Mouse (Mus musculus) CH12.LX (cell line): ENCODE measurements around the gene Tcf7. TPM values are rescaled to one million over a fixed set of nuclear protein-coding genes. Genes with fewer than 3 reads are reported as not detected.

ENCODE experiments used
- DNase-seq: peaks from one replicate; pipeline ENCODE4 v3.0.0-alpha.2; 2013; ENCODE audit errors: extremely low read depth
- H3K27ac ChIP-seq: 2 replicates; pipeline ENCODE4 v1.5.1; 2012; ENCODE audit warnings: low read depth, mild to moderate bottlenecking, control low read depth, moderate library complexity; ENCODE audit not compliant: insufficient read depth
- H3K27me3 ChIP-seq: replicated peaks from 2 replicates; pipeline ENCODE3; 2012; ENCODE audit warnings: inconsistent platforms
- H3K36me3 ChIP-seq, 2 experiments: replicated peaks in 1 of 2; 2 replicates each; pipeline versions ENCODE3 to v1.6.1; 2012; ENCODE audit warnings: inconsistent platforms in 1 of 2, low read length in 1 of 2, mild to moderate bottlenecking in 1 of 2, mixed read lengths in 1 of 2, moderate library complexity in 1 of 2; ENCODE audit not compliant: control insufficient read depth in 1 of 2, insufficient read depth in 1 of 2
- H3K4me1 ChIP-seq, 2 experiments: 2 replicates each; pipeline ENCODE4 v1.6.1; 2012; ENCODE audit warnings: inconsistent platforms in 1 of 2, moderate library complexity in 1 of 2; ENCODE audit not compliant: insufficient read depth in 2 of 2, control insufficient read depth in 1 of 2
- H3K4me2 ChIP-seq: 2 replicates; pipeline ENCODE4 v1.6.1; 2012; ENCODE audit warnings: low read depth, mild to moderate bottlenecking, control low read depth; ENCODE audit not compliant: poor library complexity, insufficient read depth, severe bottlenecking
- H3K4me3 ChIP-seq, 3 experiments: fragments of 150-350 bp in 1 of 3; sonication (generic) in 1 of 3; replicated peaks in 1 of 3; 2 replicates each; pipeline versions ENCODE3 to v1.5.1; 2011 to 2012; ENCODE audit warnings: low read depth in 2 of 3, low read length in 2 of 3, mild to moderate bottlenecking in 2 of 3, moderate library complexity in 2 of 3, control low read depth in 1 of 3, improper control_type of control experiment in 1 of 3, inconsistent platforms in 1 of 3, mixed read lengths in 1 of 3; ENCODE audit not compliant: poor library complexity in 1 of 3
- H3K79me2 ChIP-seq: replicated peaks from 2 replicates; pipeline ENCODE4 v1.6.1; 2012; ENCODE audit warnings: mild to moderate bottlenecking, moderate library complexity; ENCODE audit not compliant: control insufficient read depth, poor library complexity, insufficient read depth, severe bottlenecking; ENCODE audit errors: extremely low read depth
- H3K9ac ChIP-seq: 2 replicates; pipeline ENCODE4 v1.6.1; 2012; ENCODE audit warnings: low read depth, mild to moderate bottlenecking, control low read depth, moderate library complexity; ENCODE audit not compliant: insufficient read depth
- H3K9me3 ChIP-seq: replicated peaks from 2 replicates; pipeline ENCODE3; 2012; ENCODE audit warnings: low read length, inconsistent platforms, mixed read lengths
- BHLHE40 ChIP-seq: IDR thresholded peaks from 2 replicates; pipeline ENCODE4 v1.6.1; 2011; ENCODE audit warnings: mild to moderate bottlenecking, low read depth, low read length, improper control_type of control experiment
- CHD1 ChIP-seq: IDR thresholded peaks from 2 replicates; pipeline ENCODE4 v1.6.1; 2012; ENCODE audit warnings: low read depth, low read length, improper control_type of control experiment, inconsistent platforms
- CHD2 ChIP-seq: IDR thresholded peaks from 2 replicates; pipeline ENCODE4 v1.6.1; 2011; ENCODE audit warnings: low read length, improper control_type of control experiment
- E2F4 ChIP-seq: IDR thresholded peaks from 2 replicates; pipeline ENCODE4 v1.6.1; 2011; ENCODE audit warnings: low read depth, low read length, improper control_type of control experiment; ENCODE audit not compliant: insufficient replicate concordance
- ELF1 ChIP-seq: IDR thresholded peaks from 2 replicates; pipeline ENCODE4 v1.6.1; 2014; ENCODE audit warnings: low read depth, mild to moderate bottlenecking, inconsistent platforms, low read length, improper control_type of control experiment
- EP300 ChIP-seq: IDR thresholded peaks from 2 replicates; pipeline ENCODE4 v1.6.1; 2011; ENCODE audit warnings: low read length, improper control_type of control experiment
- GABPA ChIP-seq: IDR thresholded peaks from 2 replicates; pipeline ENCODE4 v1.6.1; 2012; ENCODE audit warnings: low read depth, low read length, improper control_type of control experiment, inconsistent platforms; ENCODE audit not compliant: insufficient replicate concordance
- JUN ChIP-seq: IDR thresholded peaks from 2 replicates; pipeline ENCODE4 v1.6.1; 2011; ENCODE audit warnings: low read depth, mild to moderate bottlenecking, low read length, improper control_type of control experiment, moderate library complexity; ENCODE audit not compliant: insufficient read depth
- JUND ChIP-seq: conservative IDR thresholded peaks from 2 replicates; pipeline ENCODE4 v1.6.1; 2011; ENCODE audit warnings: low read depth, low read length, improper control_type of control experiment
- MAFK ChIP-seq: IDR thresholded peaks from 2 replicates; pipeline ENCODE4 v1.6.1; 2011; ENCODE audit warnings: low read length, improper control_type of control experiment; ENCODE audit not compliant: insufficient replicate concordance
- MAZ ChIP-seq: IDR thresholded peaks from 2 replicates; pipeline ENCODE4 v1.6.1; 2012; ENCODE audit warnings: low read depth, mild to moderate bottlenecking, inconsistent platforms, low read length, improper control_type of control experiment, moderate library complexity
- MEF2A ChIP-seq: IDR thresholded peaks from 2 replicates; pipeline ENCODE4 v1.6.1; 2014; ENCODE audit warnings: low read depth, mild to moderate bottlenecking, inconsistent platforms, low read length, improper control_type of control experiment, borderline replicate concordance
- MXI1 ChIP-seq: IDR thresholded peaks from 2 replicates; pipeline ENCODE4 v1.6.1; 2011; ENCODE audit warnings: mild to moderate bottlenecking, low read depth, low read length, improper control_type of control experiment
- NELFE ChIP-seq: IDR thresholded peaks from 2 replicates; pipeline ENCODE4 v1.6.1; 2011; ENCODE audit warnings: low read depth, low read length, improper control_type of control experiment
- NRF1 ChIP-seq: IDR thresholded peaks from 2 replicates; pipeline ENCODE4 v1.6.1; 2014; ENCODE audit warnings: low read depth, mild to moderate bottlenecking, inconsistent platforms, low read length, improper control_type of control experiment, moderate library complexity
- POLR2AphosphoS2 ChIP-seq: IDR thresholded peaks from 2 replicates; pipeline ENCODE4 v1.6.1; 2011; ENCODE audit warnings: low read depth, low read length, improper control_type of control experiment
- SIN3A ChIP-seq: IDR thresholded peaks from 2 replicates; pipeline ENCODE4 v1.6.1; 2012; ENCODE audit warnings: low read length, improper control_type of control experiment, inconsistent platforms
- TBP ChIP-seq: conservative IDR thresholded peaks from 2 replicates; pipeline ENCODE4 v1.6.1; 2011; ENCODE audit warnings: low read depth, low read length, improper control_type of control experiment
- UBTF ChIP-seq: IDR thresholded peaks from 2 replicates; pipeline ENCODE4 v1.6.1; 2012; ENCODE audit warnings: low read depth, mild to moderate bottlenecking, inconsistent platforms, low read length, improper control_type of control experiment, moderate library complexity
- ZKSCAN1 ChIP-seq: IDR thresholded peaks from 2 replicates; pipeline ENCODE4 v1.6.1; 2012; ENCODE audit warnings: low read depth, inconsistent platforms, low read length, improper control_type of control experiment, borderline replicate concordance
- dilution Hi-C: fragments of 300-500 bp; cut with MboI; formaldehyde crosslinking; loops from 2 replicates; pipeline ENCODE4 v1.14.3; 2020; ENCODE audit warnings: low sequenced_read_pairs; ENCODE audit not compliant: extremely low pct_unique_long_range_greater_than_20kb, extremely low pct_ligation_motif_present
- in situ Hi-C: fragments of 300-500 bp; cut with MboI; formaldehyde crosslinking; loops from 3 replicates; pipeline ENCODE4 v1.14.3; 2019; ENCODE audit warnings: low sequenced_read_pairs, low pct_ligation_motif_present, low pct_unique_long_range_greater_than_20kb, mixed read lengths
- polyA plus RNA-seq: library from polyadenylated mRNA; unstranded; fragments of >175 nt; gene quantifications from 2 replicates; pipeline ENCODE4 v1.2.1, GENCODE M21; 2012; ENCODE audit warnings: low read depth; ENCODE audit not compliant: insufficient read length
- total RNA-seq, 2 experiments: library from RNA; depleted of rRNA; stranded (reverse); fragments of 300-350 nt in 1 of 2; fragments of >200 nt in 1 of 2; gene quantifications; 2 replicates each; pipeline ENCODE4 v1.2.3; 2012 to 2014

Tcf7 gene
- total and polyA plus RNA-seq, 3 experiments, result 0.55 to 5.5 (median 0.85) TPM

DNA sequence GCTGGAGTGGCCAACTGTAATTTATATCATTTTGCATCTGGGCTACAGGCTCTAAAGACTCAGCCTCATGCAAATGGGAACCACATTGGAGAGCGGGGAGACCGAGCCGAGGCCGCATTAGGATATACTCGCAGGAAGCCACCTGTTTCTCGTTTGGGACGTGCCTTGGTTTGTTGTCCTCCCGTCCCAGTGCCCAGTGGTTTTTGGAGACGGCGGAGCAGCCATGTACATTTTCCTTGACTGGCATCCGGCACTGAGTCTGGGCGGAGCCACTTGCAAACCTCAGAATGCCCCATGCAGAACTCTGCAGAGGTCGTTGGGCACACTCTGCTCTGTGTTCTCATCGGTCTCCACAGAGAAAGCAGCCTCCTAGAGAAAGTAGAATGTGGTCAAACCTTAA, 27.9 kb upstream of the Tcf7 start:
- peaks cover 9 to 54% of the 10 kb centered on the region in 2 experiments for H3K4me1 ChIP-seq
- H3K27ac ChIP-seq, result no peak overlapping the region
- in situ Hi-C loops, result no loop called here
- TF ChIP-seq ELF1 (no peak), CHD1 (no peak), MAZ (no peak), MEF2A (no peak), TBP (no peak), GABPA (no peak), ZKSCAN1 (no peak), SIN3A (no peak), UBTF (no peak), EP300 (no peak)
- no peak overlapping the region for H3K4me3 ChIP-seq
- dilution Hi-C loops, result no loop called here
- no peaks in the 10 kb centered on the region for H3K79me2 ChIP-seq
- H3K4me2 ChIP-seq, result peak overlapping the region; percentile 42
- DNase-seq, result no peak
- no peaks in the 10 kb centered on the region for H3K9me3 ChIP-seq
- H3K36me3 ChIP-seq, result no peaks in the 10 kb centered on the region
- H3K27me3 ChIP-seq, result peaks cover 17% of the 10 kb centered on the region
- no peak overlapping the region for H3K9ac ChIP-seq

DNA sequence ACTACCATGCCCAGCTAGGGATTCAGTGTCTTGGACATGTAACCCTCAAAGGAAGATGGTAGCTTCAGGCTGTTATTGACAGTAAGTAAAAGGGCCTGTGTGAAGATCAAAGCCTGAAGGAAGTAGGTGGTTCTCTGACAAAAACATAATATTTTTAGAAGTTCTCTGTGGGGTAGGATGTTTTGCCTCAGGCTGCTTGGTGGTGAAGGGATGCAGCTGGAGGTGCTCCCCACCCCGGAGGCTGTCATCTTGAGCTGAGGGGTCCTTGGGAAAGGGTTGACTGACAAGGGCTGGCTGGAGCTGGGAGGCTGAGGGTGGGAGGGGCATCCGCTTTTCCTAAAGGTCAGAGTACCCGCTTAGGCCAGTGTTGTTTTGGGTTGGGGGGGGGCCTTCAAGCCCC, 26.7 kb upstream of the Tcf7 start:
- H3K4me3 ChIP-seq, result no peak overlapping the region
- DNase-seq, result no peak
- H3K9ac ChIP-seq, result no peak overlapping the region
- H3K4me1 ChIP-seq, result peaks cover 9 to 44% of the 10 kb centered on the region in 2 experiments
- peaks cover 9% of the 10 kb centered on the region for H3K27me3 ChIP-seq
- H3K4me2 ChIP-seq, result no peak overlapping the region
- no peaks in the 10 kb centered on the region for H3K79me2 ChIP-seq
- H3K9me3 ChIP-seq, result no peaks in the 10 kb centered on the region
- no peak overlapping the region for H3K27ac ChIP-seq
- dilution Hi-C loops, result no loop called here
- no peaks in the 10 kb centered on the region for H3K36me3 ChIP-seq
- TF ChIP-seq JUND, result no peak
- no peak for TF ChIP-seq NELFE
- no peak for TF ChIP-seq E2F4
- no peak for TF ChIP-seq NRF1
- no peak for TF ChIP-seq POLR2AphosphoS2
- TF ChIP-seq SIN3A, result no peak
- TF ChIP-seq CHD2, result no peak
- no peak for TF ChIP-seq MEF2A
- no peak for TF ChIP-seq BHLHE40
- TF ChIP-seq JUN, result no peak
- TF ChIP-seq MXI1, result no peak
- no peak for TF ChIP-seq EP300
- no peak for TF ChIP-seq ELF1
- no peak for TF ChIP-seq MAFK
- in situ Hi-C loops, result no loop called here
